Mouse (Mus musculus): ENCODE data around the gene Foxn1.

Gene Foxn1

GRCm38 (mm10) chr11:78400936-78401335, 14.6 kb upstream of the Foxn1 start:
- DNase-seq (ENCODE audit: low spot score) = no peak

GRCm38 (mm10) chr11:78399680-78400079, 13.3 kb upstream of the Foxn1 start:
- no peak for DNase-seq (ENCODE audit: low spot score)

GRCm38 (mm10) chr11:78398212-78398611, 11.9 kb upstream of the Foxn1 start:
- DNase-seq (ENCODE audit: low spot score) = no peak

DNA sequence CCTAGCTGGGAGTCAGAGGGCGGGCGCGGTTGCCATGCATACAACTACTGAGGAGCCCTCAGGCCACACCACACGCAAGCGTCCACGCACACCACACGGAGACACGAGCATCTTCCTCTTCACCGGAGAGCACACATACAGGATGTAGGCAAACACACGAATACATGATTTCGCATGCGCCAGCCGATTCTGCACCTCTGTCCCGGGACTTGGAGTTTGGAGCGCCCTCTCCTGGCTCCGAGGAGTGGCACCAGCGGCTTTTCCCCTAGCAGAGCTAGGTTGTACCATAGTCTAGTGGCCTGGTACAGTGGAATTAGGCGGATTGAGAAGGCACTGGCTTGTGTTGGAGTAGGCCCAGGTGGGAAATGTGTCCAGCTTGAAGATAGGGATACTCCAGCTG, 11.0 kb upstream of the Foxn1 start:
- no peak for DNase-seq (ENCODE audit: low spot score)

DNA sequence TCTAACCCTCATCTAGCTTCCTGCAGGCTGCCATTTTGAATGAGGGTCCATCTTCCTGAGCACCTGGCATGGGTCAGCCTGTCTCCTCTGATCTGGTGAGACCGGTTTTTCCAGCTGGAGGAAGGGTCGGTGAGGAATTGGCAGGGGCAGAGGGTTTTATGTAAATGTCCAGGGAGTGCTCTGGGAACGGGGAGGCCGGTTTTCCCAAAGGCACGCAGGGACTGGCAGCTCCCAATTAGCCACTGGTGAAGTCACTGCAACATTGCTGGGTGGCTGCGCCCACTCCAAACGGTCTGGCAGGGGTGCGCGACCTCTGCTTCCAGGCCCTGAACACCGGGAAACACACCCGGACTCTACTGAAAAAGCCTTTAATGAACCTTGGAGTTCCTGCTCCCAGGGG, 10.6 kb upstream of the Foxn1 start:
- DNase-seq (ENCODE audit: low spot score) = no peak

DNA sequence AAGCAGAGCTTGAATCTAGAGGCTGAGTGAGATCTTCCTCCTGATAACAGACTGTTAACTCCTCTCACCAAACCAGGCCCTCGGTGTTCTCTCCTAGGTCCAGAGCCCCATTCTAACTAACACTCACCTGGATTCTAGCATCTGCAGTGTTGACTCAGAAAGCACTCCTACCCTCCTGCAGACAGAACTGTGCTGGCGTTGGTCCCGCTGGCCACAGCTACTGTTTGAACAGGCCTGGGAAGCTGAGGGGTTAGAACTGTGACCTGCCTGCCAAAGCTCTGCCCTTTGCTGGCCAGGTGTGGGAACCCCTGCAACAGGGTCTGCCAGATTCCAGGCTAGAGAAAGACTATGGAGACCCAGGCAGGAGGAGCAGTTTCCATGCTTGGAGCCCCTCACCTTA, 6.4 kb upstream of the Foxn1 start:
- DNase-seq (ENCODE audit: low spot score) = no peak

DNA sequence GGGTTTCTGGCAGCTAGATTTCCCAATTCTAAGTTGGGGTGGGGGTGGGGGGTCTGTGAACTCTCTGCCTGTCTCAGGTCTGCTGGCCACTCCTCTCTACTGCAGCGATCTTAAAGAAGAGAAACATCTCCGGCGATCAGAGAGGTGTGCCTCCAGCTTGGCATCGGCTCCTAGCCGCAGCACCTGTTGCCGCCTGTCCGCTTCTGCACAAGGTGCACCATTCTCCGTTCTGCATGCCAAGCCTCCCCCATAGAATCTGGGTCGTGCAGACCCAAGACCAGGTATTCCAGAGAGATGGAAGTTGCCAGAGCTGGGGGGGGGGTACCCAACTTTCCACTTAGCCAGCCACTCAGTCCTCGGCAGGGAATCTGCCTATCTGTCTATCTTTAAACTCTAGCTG, 582 bp downstream of the Foxn1 start:
- DNase-seq (ENCODE audit: low spot score) = no peak

GRCm38 (mm10) chr11:78382701-78383100, 3.7 kb downstream of the Foxn1 start:
- no peak for DNase-seq (ENCODE audit: low spot score)

- no peak for DNase-seq (ENCODE audit: low spot score)
These were observed 4.1 kb downstream of the Foxn1 start for GRCm38 (mm10) chr11:78382286-78382685.

DNA sequence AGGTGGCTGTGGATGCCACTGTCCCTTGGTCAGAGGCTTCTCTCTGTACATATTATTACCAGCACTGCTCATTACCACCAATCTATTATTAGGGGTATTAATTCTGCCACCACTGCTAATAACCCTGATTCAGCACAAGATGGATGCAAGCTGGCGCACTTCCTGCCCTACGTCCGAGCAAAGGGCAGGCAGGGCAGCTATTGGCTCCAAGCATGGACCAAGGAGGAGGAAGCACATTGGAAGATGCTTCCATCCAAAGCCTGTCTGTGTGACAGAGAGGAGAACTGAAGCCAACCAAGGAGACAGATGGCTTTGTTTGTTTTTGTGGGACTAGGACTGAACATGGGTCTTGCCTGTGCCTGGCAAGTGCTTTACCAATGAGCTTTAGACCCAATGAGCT, 5.4 kb downstream of the Foxn1 start:
- DNase-seq (ENCODE audit: low spot score) = no peak

DNA sequence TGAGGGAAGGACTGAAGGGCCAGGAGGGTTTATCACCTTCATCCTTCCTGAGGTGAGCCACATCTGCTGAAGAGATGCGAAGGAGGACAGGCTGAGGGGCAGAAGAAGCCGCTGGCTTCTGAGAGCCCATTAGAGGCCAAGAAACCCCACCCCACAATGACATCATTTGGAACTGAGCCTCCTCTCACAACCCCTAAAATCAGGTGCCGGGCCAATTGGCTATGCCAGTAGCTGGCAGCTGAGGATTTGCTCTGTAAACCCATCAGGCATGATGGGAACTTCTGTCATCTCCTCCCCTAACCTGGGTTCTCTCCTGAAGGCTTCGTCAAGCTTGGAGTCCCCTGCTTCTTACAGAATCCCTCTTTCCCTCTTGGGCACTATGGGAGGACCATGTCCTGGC, 6.0 kb downstream of the Foxn1 start:
- no peak for DNase-seq (ENCODE audit: low spot score)

DNA sequence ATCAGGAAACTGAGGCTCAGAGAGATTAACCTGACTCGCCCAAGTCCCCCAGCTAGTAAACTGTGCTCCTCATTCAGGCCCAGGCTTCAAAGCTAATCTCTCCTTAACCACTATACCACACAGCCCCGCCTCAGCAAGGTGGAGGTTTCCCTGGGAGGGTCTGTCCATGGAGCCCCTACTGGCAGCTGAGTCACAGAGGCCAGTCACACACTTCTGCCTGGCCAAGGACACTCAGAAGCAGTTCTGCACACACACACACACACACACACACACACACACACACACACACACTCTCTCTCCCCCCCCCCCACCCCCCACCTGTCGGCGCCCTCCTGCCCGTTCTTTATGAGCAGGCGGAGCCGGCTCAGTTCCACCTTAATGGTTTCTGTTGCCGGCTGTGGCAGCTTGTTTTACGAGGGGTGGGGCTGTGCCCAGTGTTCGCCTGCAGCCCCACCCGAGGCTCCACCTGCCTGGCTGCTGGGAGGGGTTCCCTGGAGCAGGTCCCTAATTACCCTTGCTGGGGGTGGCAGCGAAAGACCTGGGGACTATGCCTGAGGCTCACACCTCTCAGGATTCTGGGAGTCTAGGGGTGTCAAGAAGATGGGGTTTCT, 8.7 kb downstream of the Foxn1 start:
- no peak for DNase-seq (ENCODE audit: low spot score)

- no peak for DNase-seq (ENCODE audit: low spot score)
These were observed 12.2 kb downstream of the Foxn1 start for GRCm38 (mm10) chr11:78374147-78374546.

GRCm38 (mm10) chr11:78372610-78373009, 13.7 kb downstream of the Foxn1 start:
- peak; percentile 76 for DNase-seq (ENCODE audit: low spot score)

DNA sequence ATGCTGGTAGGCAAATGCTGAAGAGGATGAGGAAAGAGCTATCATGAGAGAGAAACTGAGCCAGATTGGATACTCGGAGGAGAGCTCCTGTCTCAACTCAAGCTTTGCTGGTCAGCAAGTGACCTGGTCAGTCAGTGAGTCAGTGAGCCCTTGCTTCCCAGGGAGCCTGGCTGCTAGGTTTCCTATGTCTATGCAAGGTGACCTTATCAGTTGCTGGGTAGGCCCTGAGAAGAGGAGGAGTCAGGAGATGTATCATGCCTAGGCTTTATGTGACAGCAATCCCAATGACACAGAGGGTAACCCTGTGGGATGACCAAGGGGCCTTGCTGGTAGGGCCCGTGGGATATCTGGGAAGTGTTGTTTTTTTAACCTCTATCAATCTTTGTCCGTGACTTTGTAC, 14.2 kb downstream of the Foxn1 start:
- DNase-seq (ENCODE audit: low spot score) = no peak

DNA sequence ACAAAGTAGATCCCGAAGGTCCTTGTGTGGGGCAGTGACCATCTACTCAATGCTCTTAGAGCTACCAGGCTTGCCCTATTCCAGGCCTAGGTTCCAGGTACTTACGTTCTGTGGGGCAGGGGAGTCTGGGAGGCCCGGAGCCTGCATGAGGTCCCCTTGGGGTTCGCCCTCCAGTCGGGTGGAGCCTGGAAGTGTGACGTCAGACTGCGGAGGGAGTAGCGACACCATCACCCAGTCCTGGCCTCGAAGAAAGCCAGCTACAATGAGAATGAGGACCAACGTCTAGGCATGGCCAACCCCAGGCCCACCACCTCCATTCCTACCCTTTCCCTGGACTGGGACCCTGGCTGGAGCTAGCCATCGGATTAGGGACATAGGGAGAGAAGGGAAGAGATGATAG, 14.6 kb downstream of the Foxn1 start:
- no peak for DNase-seq (ENCODE audit: low spot score)

DNA sequence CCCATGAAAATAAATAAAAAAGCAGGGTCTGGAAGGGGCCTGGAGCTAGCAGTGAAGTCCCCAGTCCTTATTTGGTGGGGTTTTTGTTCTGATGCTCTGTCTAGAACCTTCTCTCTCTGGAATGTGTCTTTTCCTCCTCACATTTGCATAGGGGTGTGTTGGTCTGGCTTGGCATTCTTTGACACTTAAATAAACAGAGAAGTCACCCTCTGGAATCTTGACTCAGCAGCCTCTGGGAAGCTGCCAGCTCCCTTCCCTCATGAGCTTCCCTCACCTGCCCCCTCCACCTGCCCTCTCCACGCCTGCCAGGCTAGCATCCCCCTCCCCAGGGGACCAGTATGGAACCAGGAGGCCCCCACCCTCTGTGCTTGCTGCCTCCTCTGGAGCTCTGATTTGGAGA, 16.0 kb downstream of the Foxn1 start:
- DNase-seq (ENCODE audit: low spot score) = no peak

- no peak for DNase-seq (ENCODE audit: low spot score)
These were observed 18.7 kb downstream of the Foxn1 start for GRCm38 (mm10) chr11:78367456-78368225.

GRCm38 (mm10) chr11:78364103-78364502, 22.3 kb downstream of the Foxn1 start:
- DNase-seq (ENCODE audit: low spot score) = no peak

GRCm38 (mm10) chr11:78363309-78364007, 22.9 kb downstream of the Foxn1 start:
- no peak for DNase-seq (ENCODE audit: low spot score)

GRCm38 (mm10) chr11:78360789-78361131, 25.6 kb downstream of the Foxn1 start:
- DNase-seq (ENCODE audit: low spot score) = no peak

DNA sequence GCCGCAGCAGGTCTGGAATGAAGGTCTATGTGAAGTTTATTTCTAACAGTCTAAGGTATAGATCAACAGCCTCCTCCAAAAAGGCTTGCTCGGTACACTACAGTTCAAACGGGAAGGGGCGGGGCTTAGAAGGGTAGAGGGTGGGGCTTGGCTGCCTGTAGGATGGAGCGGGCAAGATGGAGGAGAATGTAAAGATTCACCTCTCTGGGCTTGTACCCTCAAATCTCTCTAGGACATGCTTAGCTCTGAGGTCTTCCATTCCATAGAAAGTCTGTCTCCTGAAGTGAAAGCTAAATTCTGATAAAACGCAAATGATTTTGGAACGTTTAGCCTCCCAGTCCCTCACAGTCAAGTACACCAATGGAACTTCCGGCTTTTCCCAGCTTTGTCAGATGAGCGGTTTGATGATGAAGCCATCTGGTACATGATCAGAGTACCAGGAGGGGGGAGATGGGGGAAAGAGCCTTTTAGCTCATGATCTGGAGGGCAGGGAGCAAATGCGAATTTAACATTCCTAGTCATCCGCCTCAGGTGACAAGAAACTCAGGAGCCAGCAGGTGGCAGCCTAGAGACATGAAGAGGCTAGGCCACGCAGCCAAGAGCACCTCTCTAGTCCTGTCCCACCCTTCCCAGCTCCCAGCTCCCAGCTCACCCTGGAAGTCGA, 26.1 kb downstream of the Foxn1 start:
- no peak for DNase-seq (ENCODE audit: low spot score)

Data from ovary, adult 18-20 months (tissue).